Mouse (Mus musculus) bone marrow macrophage, adult 2 months (primary cell): ENCODE measurements around the gene Cyp2ab1. TPM values are rescaled to one million over a fixed set of nuclear protein-coding genes. Genes with fewer than 3 reads are reported as not detected.
"Not testable (repeated sequence)": the region's sequence is repeated elsewhere in the genome, so short reads cannot be mapped to it uniquely, and the experiment has no call there.

ENCODE experiments used
- H3K27ac ChIP-seq: 2 replicates; pipeline ENCODE4 v1.5.1; 2012; ENCODE audit warnings: low read depth, low read length; ENCODE audit not compliant: insufficient read depth
- H3K4me1 ChIP-seq: 2 replicates; pipeline ENCODE4 v1.6.1; 2012; ENCODE audit warnings: low read length; ENCODE audit not compliant: control insufficient read depth, insufficient read depth
- H3K4me3 ChIP-seq: 2 replicates; pipeline ENCODE4 v1.5.1; 2012; ENCODE audit warnings: mild to moderate bottlenecking, low read length, moderate library complexity; ENCODE audit not compliant: insufficient read depth
- CTCF ChIP-seq: IDR thresholded peaks from 2 replicates; pipeline ENCODE4 v1.5.1; 2012; ENCODE audit warnings: low read depth, mild to moderate bottlenecking, low read length, moderate library complexity
- POLR2A ChIP-seq: IDR thresholded peaks from 2 replicates; pipeline ENCODE4 v1.6.1; 2012; ENCODE audit warnings: mild to moderate bottlenecking, low read depth, low read length, borderline replicate concordance
- polyA plus RNA-seq: library from polyadenylated mRNA; stranded (reverse); fragments of >200 nt; gene quantifications from 2 replicates; pipeline ENCODE4 v1.2.4, GENCODE M21; 2012; ENCODE audit not compliant: missing spikeins, insufficient read depth, insufficient read length

Gene Cyp2ab1
- polyA plus RNA-seq, result 0.47 TPM in 1 of 2 replicates, not detected in the other

DNA sequence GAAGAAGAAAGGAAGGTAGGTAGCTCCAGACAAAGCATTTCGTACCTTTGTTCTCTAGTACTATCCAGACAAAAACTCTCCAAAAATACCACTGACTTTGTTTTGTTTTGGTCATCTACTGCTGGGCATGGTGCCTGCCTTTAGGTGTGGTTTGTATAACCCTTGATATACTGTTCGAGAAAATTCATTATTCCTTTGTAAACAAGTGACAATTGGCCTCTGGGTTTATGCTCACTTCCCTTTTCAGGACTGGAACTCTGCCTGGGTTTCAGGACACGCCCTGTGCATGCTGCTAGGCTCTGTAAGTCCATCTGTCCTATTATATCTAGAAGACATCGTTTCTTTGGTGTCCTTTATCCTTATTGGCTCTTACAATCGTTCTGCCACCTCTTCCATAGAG lies at the start of gene Cyp2ab1:
Gene Cyp2ab1, minus strand, starts transcription at position 119 of the 400 bp plus-strand sequence.
- TF ChIP-seq CTCF (no peak), POLR2A (no peak)
- H3K4me1 ChIP-seq, result peaks cover 13% of the 10 kb centered on the region
- no peak within 1 kb of the TSS for H3K4me3 ChIP-seq
- peak within 1 kb of the TSS; percentile 2; the same call in 1 of the 2 replicates for H3K27ac ChIP-seq

DNA sequence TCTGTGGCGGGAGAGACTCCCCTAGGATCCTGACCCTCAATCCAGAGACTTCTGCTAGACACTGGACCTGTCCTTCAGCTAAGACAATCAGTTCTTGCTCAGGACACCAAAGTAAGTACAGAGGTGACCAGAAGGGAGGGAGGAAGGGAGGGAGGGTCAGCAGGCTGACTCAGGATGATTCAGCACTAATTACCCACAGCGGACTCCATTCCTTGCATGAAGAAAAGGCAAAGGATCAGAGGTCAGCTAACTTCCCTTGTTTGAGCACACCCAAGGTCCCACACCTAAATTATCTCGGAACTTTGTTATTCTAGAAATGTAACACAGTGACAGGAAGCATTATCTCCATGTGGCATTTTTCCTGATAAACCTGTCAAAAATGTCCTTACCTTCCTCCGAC lies 46.5 kb upstream of the Cyp2ab1 start:
- Histone ChIP-seq H3K4me3 (no peak overlapping the region), H3K27ac (peak overlapping the region; percentile 47), H3K4me1 (peaks cover 14% of the 10 kb centered on the region)
- no peak for TF ChIP-seq POLR2A

DNA sequence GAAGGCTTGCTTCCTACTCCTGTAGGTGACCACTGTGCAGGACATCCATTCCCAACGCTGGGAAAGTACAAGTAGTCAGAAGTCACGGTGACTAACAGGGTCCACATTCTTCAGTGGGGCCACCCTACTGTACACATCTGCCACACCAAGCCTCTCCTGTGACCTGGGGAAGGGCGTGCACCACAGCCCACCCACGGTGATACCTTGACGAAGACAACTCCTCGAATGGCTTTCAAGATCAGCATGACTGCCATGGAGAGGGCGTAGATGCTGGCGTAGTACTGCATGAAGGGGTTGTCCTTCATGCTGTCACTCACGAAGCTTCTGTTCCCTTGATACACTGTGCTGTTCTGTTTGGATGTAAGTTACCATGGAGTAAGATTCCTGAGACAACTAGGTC lies 43.0 kb upstream of the Cyp2ab1 start:
- H3K4me1 ChIP-seq, result peaks cover 14% of the 10 kb centered on the region
- TF ChIP-seq POLR2A, result no peak
- TF ChIP-seq CTCF, result no peak
- no peak overlapping the region for H3K27ac ChIP-seq
- no peak overlapping the region for H3K4me3 ChIP-seq

DNA sequence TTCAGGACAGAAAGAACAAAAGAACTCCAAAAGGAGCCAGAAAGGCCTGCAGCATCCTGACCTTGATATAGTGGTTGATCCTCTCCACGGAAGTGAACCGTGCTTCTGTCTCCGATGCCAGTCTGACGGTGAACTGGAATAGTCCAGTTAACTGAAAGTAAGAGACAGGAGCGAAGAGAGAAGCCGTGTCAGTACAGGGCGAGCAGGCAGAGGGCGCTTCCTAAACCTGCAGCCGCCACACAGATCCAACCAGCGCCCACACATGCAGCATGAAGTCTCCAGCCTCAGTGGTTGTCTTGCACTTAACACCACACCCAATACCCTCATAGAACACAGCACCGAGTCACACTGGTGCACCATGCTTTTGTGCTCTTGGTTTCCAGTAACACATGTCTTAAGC lies 36.9 kb upstream of the Cyp2ab1 start:
- Histone ChIP-seq H3K4me3 (no peak overlapping the region), H3K4me1 (peaks cover 11% of the 10 kb centered on the region), H3K27ac (no peak overlapping the region)
- no peak for TF ChIP-seq CTCF
- TF ChIP-seq POLR2A, result no peak

DNA sequence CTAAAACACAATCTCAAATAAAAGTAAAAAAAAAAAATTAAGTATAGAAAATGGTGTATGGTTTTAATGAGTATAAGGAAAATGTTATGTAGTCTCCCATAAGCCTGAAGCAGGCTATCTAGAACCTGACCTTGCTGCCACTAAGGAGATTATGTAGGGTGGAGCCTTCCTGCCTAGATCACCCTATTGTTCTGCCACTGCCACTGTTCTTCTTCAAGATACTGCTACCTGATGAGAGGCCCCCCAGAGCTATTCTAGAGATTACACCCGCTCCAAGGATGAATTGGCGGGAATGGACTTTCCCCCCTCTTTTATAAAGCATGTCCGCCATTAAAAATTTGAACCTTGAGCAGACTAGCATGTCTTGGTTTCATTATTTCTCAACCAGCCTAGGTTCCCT lies 36.3 kb upstream of the Cyp2ab1 start:
- H3K4me1 ChIP-seq, result peaks cover 14% of the 10 kb centered on the region
- not testable (repeated sequence) for H3K27ac ChIP-seq, H3K4me3 ChIP-seq

DNA sequence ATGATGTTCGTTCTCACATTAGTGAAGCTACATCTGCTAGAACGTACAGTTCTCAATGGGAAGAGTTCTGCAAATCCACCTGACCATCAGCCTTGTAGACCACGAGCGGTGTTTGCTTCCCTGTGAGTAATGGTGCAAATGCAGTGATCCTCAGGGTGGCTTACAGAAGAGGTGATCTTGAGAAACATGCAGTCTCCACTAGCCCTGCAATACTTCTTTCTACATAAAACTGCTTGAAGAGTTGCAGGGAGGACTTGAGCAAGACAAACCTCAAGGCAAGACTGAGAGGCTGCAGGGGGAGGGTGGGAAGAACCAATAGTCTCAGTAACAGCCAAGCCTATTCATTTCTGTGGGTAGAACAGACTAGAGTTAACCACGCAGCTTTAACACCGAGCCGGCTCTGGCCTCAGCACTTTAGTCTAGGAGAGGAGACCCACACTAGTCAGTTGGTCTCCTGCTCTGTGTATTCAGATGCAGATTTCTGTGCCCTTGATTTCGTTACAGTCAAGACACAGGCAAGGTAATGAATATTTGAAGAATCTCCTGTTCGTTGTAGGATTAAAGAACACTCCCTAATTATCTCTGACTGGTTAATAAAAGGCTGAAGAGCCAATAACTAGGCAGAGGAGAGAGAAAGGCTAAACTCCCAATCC lies 34.6 kb upstream of the Cyp2ab1 start:
- Histone ChIP-seq H3K4me3 (no peak overlapping the region), H3K4me1 (peaks cover 14% of the 10 kb centered on the region), H3K27ac (no peak overlapping the region)
- TF ChIP-seq CTCF, result no peak
- no peak for TF ChIP-seq POLR2A

DNA sequence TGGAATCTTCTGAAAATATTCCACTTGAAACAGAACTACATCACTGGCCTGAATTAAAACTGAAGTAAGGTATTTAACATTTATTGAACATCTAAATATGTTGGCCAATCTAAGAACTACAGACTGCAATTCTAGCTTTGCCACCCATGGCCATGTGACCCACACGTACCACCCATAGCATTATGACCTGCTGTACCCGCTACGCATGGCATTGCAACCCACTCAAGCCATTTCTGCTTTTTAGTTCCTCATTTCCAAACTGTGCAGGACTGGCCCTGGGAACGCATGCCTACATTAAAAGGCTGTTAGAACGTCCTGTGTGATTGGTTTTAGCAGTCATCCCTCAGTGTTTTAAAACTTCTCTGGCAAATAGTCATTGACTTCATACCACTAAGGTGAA lies 32.6 kb upstream of the Cyp2ab1 start:
- peak overlapping the region; percentile 60 for H3K27ac ChIP-seq

DNA sequence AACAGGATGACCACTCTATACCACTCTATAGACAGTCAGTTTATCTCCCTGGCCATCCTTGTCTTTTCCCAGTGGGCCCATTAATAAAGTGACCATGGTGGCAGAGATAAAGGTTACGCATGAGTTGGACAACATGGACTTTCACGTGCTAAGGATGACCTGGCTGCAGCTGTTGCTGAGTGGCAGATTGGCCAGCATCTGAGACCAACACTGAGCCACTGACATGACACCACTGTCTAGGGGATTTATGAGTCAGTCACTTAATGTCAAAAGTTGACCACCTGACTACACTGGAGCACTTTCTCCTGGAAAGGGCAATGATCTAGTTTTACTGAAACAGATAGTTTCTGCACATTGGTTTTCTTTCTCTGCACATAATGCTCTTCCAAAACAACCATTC lies 29.6 kb upstream of the Cyp2ab1 start:
- Histone ChIP-seq H3K4me1 (peaks cover 14% of the 10 kb centered on the region), H3K4me3 (no peak overlapping the region), H3K27ac (no peak overlapping the region)
- TF ChIP-seq POLR2A, result no peak
- no peak for TF ChIP-seq CTCF

More for the DNA sequence above, 32.6 kb upstream of the Cyp2ab1 start:
- Histone ChIP-seq H3K4me3 (no peak overlapping the region), H3K4me1 (peaks cover 14% of the 10 kb centered on the region)
- TF ChIP-seq POLR2A (no peak), CTCF (no peak)

DNA sequence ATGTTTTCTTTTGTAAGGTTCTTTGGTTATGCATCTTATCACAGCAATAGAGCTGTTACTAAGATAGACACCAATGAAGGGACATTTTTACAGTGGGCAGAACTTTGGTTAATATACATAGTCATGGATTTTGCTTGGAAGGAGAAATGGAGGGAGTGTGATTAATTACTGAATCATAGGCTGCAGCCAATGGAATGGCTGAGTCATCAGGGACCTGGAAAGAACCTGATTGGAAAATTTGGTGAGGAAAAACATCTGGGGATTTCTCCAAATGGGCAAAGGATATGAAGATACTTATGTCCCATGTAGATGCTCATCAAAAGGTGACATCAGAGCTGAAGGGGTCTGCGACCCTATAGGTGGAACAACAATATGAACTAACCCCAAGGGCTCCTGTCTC lies 28.8 kb upstream of the Cyp2ab1 start:
- no peak overlapping the region for H3K4me3 ChIP-seq
- H3K4me1 ChIP-seq, result peaks cover 14% of the 10 kb centered on the region
- TF ChIP-seq CTCF (no peak), POLR2A (no peak)
- no peak overlapping the region for H3K27ac ChIP-seq

DNA sequence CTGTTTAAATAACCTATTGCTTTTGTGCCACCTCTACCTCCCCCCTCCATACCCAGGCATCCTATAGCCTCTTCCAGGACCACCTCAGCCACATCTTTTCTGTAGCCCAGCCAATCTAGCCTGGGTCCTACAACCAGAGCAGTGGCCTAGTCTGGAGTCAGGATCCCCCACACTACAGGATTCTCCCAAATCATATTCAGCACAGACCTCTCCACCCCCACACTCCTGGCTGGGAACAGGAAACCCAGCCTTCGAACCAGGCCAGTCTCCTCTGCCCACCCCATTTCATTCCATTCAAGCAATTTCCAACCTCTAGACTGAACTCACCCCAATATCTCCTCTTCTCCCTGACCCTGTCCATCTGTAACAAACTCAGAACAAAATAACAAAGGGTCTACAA lies 20.3 kb upstream of the Cyp2ab1 start:
- no peaks in the 10 kb centered on the region for H3K4me1 ChIP-seq
- H3K4me3 ChIP-seq, result no peak overlapping the region
- no peak for TF ChIP-seq CTCF
- no peak for TF ChIP-seq POLR2A
- H3K27ac ChIP-seq, result no peak overlapping the region

DNA sequence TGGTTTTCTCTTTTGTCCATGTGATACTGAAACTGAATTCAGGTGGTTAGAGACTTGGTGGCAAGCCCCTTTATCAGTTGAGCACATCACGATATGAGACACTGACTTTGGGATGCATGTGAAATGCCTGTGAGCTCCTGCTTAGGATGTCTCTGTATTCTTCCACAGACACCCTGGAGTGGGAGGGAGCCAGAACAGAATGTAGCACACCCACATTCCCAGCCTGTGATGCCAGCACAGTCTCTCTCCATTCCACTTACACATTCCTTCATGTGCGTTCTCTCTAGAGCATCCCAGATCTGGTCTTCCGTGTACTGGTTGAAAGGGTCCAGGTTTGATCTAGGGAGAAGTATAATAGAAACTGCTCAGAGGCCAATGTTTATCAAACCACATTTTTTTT lies 13.4 kb upstream of the Cyp2ab1 start:
- no peak overlapping the region for H3K27ac ChIP-seq
- no peaks in the 10 kb centered on the region for H3K4me1 ChIP-seq
- TF ChIP-seq POLR2A (no peak), CTCF (no peak)
- no peak overlapping the region for H3K4me3 ChIP-seq
